Mouse (Mus musculus): Measurements from ENCODE around the gene Rbfox1. TPM values are rescaled to one million over a fixed set of nuclear protein-coding genes. Genes with fewer than 3 reads are reported as not detected.

Rbfox1 gene
- polyA plus RNA-seq, 1 experiment from 2014 or later = 4.6 TPM

GRCm38 (mm10) chr16:6882683-6883430 lies 997.7 kb downstream of the Rbfox1 start:
- DNase-seq (ENCODE audit: low spot score) = no peak
- Histone ChIP-seq H3K36me3 (ENCODE audit: control insufficient read depth, insufficient read depth, low read length) (no peaks in the 10 kb centered on the region), H3K4me2 (ENCODE audit: low read depth, low read length, severe bottlenecking) (no peak overlapping the region), H3K27me3 (ENCODE audit: control insufficient read depth, insufficient read depth, low read length) (no peaks in the 10 kb centered on the region), H3K4me1 (replicated peaks; ENCODE audit: control insufficient read depth, insufficient read depth, low read length) (no peaks in the 10 kb centered on the region; the same call in 1 of the 2 replicates), H3K4me3 (ENCODE audit: low read depth, low read length) (no peak overlapping the region), H3K27ac (ENCODE audit: low read depth, low read length) (no peak overlapping the region), H3K9ac (ENCODE audit: low read length) (peak overlapping the region; percentile 14; the same call in 1 of the 2 replicates), H3K9me3 (ENCODE audit: control insufficient read depth, low read length) (no peaks in the 10 kb centered on the region)
- ATAC-seq (replicated peaks; ENCODE audit: low FRiP score) = no peak
- 32% methylated on average over 12 of the region's 12 CpGs for WGBS

- ATAC-seq (replicated peaks; ENCODE audit: low FRiP score) (no peak), DNase-seq (ENCODE audit: low spot score) (no peak)
- no peaks in the 10 kb centered on the region; the same call in 1 of the 2 replicates for H3K4me1 ChIP-seq (replicated peaks; ENCODE audit: control insufficient read depth, insufficient read depth, low read length)
- WGBS = 79% methylated on average over 1 of the region's 1 CpGs
- H3K36me3 ChIP-seq (ENCODE audit: control insufficient read depth, insufficient read depth, low read length) = no peaks in the 10 kb centered on the region
- H3K4me3 ChIP-seq (ENCODE audit: low read depth, low read length) = no peak overlapping the region
- no peak overlapping the region for H3K9ac ChIP-seq (ENCODE audit: low read length)
- H3K27ac ChIP-seq (ENCODE audit: low read depth, low read length) = no peak overlapping the region
- no peaks in the 10 kb centered on the region for H3K9me3 ChIP-seq (ENCODE audit: control insufficient read depth, low read length)
- H3K27me3 ChIP-seq (ENCODE audit: control insufficient read depth, insufficient read depth, low read length) = no peaks in the 10 kb centered on the region
- H3K4me2 ChIP-seq (ENCODE audit: low read depth, low read length, severe bottlenecking) = no peak overlapping the region
Measured at GRCm38 (mm10) chr16:6883798-6884197, 998.6 kb downstream of the Rbfox1 start.

DNA sequence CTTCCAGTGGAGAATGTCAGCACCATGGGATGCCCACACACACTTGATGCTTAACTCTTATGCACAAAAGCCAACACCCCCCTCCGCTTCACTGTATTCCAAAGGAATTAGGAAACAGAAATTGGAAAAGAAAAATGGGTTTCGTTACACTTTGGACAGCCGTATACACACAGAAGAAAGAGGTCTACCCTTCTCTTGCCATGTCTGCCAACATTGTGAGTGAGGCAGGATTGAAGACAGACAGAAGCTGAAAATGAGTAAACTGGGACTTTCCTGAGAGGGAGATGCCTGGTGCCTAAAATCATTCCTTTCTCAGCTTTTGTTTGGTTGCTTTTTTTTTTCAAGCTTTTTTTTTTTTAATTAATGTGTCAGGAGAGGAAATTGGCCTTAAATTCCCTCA lies 1000.5 kb downstream of the Rbfox1 start:
- H3K27ac ChIP-seq (ENCODE audit: low read depth, low read length) = no peak overlapping the region
- WGBS = 60% methylated on average over 3 of the region's 3 CpGs

GRCm38 (mm10) chr16:6889221-6889620 lies 1004.1 kb downstream of the Rbfox1 start:
- Histone ChIP-seq H3K4me3 (ENCODE audit: low read depth, low read length) (no peak overlapping the region), H3K9ac (ENCODE audit: low read length) (no peak overlapping the region), H3K9me3 (ENCODE audit: control insufficient read depth, low read length) (no peaks in the 10 kb centered on the region), H3K4me1 (replicated peaks; ENCODE audit: control insufficient read depth, insufficient read depth, low read length) (no peaks in the 10 kb centered on the region; the same call in 1 of the 2 replicates), H3K27me3 (ENCODE audit: control insufficient read depth, insufficient read depth, low read length) (no peaks in the 10 kb centered on the region), H3K4me2 (ENCODE audit: low read depth, low read length, severe bottlenecking) (no peak overlapping the region), H3K27ac (ENCODE audit: low read depth, low read length) (no peak overlapping the region), H3K36me3 (ENCODE audit: control insufficient read depth, insufficient read depth, low read length) (no peaks in the 10 kb centered on the region)
- WGBS = 85% methylated on average over 4 of the region's 4 CpGs
- DNase-seq (ENCODE audit: low spot score) (no peak), ATAC-seq (replicated peaks; ENCODE audit: low FRiP score) (no peak)

More for the DNA sequence above, 1000.5 kb downstream of the Rbfox1 start:
- DNase-seq (ENCODE audit: low spot score) (no peak), ATAC-seq (replicated peaks; ENCODE audit: low FRiP score) (no peak)
- H3K4me1 ChIP-seq (replicated peaks; ENCODE audit: control insufficient read depth, insufficient read depth, low read length) = no peaks in the 10 kb centered on the region; the same call in 1 of the 2 replicates
- no peak overlapping the region for H3K9ac ChIP-seq (ENCODE audit: low read length)
- H3K9me3 ChIP-seq (ENCODE audit: control insufficient read depth, low read length) = no peaks in the 10 kb centered on the region
- no peaks in the 10 kb centered on the region for H3K36me3 ChIP-seq (ENCODE audit: control insufficient read depth, insufficient read depth, low read length)
- H3K4me2 ChIP-seq (ENCODE audit: low read depth, low read length, severe bottlenecking) = no peak overlapping the region
- H3K4me3 ChIP-seq (ENCODE audit: low read depth, low read length) = no peak overlapping the region
- no peaks in the 10 kb centered on the region for H3K27me3 ChIP-seq (ENCODE audit: control insufficient read depth, insufficient read depth, low read length)

GRCm38 (mm10) chr16:6897734-6898133 lies 1012.6 kb downstream of the Rbfox1 start:
- H3K4me1 ChIP-seq (replicated peaks; ENCODE audit: control insufficient read depth, insufficient read depth, low read length) = no peaks in the 10 kb centered on the region
- no peaks in the 10 kb centered on the region for H3K36me3 ChIP-seq (ENCODE audit: control insufficient read depth, insufficient read depth, low read length)
- H3K4me2 ChIP-seq (ENCODE audit: low read depth, low read length, severe bottlenecking) = no peak overlapping the region
- 35% methylated on average over 6 of the region's 6 CpGs for WGBS
- DNase-seq (ENCODE audit: low spot score) = no peak
- ATAC-seq (replicated peaks; ENCODE audit: low FRiP score) = 0 out of 2 replicates have a peak, but pooled peaks have one; percentile 39
- H3K27ac ChIP-seq (ENCODE audit: low read depth, low read length) = no peak overlapping the region
- no peak overlapping the region for H3K4me3 ChIP-seq (ENCODE audit: low read depth, low read length)
- H3K27me3 ChIP-seq (ENCODE audit: control insufficient read depth, insufficient read depth, low read length) = no peaks in the 10 kb centered on the region
- H3K9ac ChIP-seq (ENCODE audit: low read length) = no peak overlapping the region
- no peaks in the 10 kb centered on the region for H3K9me3 ChIP-seq (ENCODE audit: control insufficient read depth, low read length)

DNA sequence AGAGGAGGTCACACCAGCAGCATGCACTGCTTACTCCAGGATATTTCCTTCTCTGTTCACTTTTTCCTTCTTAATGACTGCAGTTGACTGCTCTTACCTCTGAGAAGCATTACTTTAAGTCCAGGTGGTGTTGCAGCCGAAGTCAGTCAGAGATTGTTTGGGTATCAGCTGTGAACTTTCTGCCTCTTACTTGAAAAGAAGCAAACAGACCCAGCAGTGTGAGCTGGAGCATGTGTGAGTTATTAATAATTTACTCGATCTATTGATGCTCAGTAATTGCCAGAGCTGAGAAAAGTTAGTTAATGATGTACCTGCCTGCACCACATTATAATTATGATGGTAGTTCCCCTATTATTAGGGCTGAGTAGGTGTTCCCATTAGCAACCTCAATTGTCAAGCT lies 1014.9 kb downstream of the Rbfox1 start:
- Histone ChIP-seq H3K4me2 (ENCODE audit: low read depth, low read length, severe bottlenecking) (no peak overlapping the region), H3K9me3 (ENCODE audit: control insufficient read depth, low read length) (no peaks in the 10 kb centered on the region), H3K27me3 (ENCODE audit: control insufficient read depth, insufficient read depth, low read length) (no peaks in the 10 kb centered on the region), H3K36me3 (ENCODE audit: control insufficient read depth, insufficient read depth, low read length) (no peaks in the 10 kb centered on the region), H3K4me3 (ENCODE audit: low read depth, low read length) (no peak overlapping the region), H3K9ac (ENCODE audit: low read length) (no peak overlapping the region), H3K27ac (ENCODE audit: low read depth, low read length) (no peak overlapping the region), H3K4me1 (replicated peaks; ENCODE audit: control insufficient read depth, insufficient read depth, low read length) (no peaks in the 10 kb centered on the region)
- DNase-seq (ENCODE audit: low spot score) = no peak
- 81% methylated on average over 2 of the region's 2 CpGs for WGBS
- no peak for ATAC-seq (replicated peaks; ENCODE audit: low FRiP score)

DNA sequence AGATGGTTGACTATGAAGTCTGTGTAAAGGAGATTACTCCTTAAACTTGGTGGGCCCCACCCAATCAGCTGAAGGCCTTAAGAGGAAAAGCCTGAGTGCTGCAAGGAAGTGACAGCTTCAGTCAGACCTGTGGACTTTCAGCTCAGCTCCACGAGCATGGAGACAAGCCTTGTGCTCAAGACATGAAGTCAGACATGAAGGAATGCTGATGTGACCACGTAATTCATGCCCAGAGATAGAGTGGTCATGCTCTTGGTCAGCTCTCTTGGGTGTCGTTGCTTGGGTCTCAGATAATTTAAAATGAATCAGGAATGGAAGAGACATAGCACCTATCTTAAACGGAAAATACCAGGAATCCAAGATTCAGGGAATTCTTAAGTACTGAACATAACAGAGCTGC lies 1019.8 kb downstream of the Rbfox1 start:
- Histone ChIP-seq H3K27me3 (ENCODE audit: control insufficient read depth, insufficient read depth, low read length) (no peaks in the 10 kb centered on the region), H3K9ac (ENCODE audit: low read length) (no peak overlapping the region), H3K36me3 (ENCODE audit: control insufficient read depth, insufficient read depth, low read length) (no peaks in the 10 kb centered on the region), H3K9me3 (ENCODE audit: control insufficient read depth, low read length) (no peaks in the 10 kb centered on the region), H3K4me3 (ENCODE audit: low read depth, low read length) (no peak overlapping the region), H3K4me1 (replicated peaks; ENCODE audit: control insufficient read depth, insufficient read depth, low read length) (no peaks in the 10 kb centered on the region), H3K27ac (ENCODE audit: low read depth, low read length) (no peak overlapping the region), H3K4me2 (ENCODE audit: low read depth, low read length, severe bottlenecking) (no peak overlapping the region)
- WGBS = 79% methylated on average over 4 of the region's 4 CpGs
- DNase-seq (ENCODE audit: low spot score) (no peak), ATAC-seq (replicated peaks; ENCODE audit: low FRiP score) (no peak)

DNA sequence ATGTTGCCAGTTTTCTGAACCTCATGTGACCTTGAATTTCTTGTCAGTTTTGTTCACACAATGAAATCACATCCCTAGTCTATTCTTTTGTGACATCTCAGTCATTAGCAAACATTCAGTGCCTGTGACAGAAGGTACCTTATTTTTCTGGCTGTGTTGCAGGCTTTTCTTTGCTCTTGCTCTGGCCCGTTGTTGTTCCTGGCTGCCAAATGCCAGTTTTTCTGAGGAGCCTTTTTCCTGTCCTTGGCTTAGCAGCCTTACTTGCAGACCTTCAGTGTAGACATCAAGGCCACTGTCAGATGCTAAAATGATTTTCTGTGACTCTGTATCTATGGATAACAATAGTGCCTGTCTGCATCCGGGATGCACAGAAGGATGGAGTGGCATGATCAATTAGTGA lies 1020.8 kb downstream of the Rbfox1 start:
- WGBS = 68% methylated on average over 2 of the region's 2 CpGs
- H3K9ac ChIP-seq (ENCODE audit: low read length) = no peak overlapping the region
- H3K4me1 ChIP-seq (replicated peaks; ENCODE audit: control insufficient read depth, insufficient read depth, low read length) = no peaks in the 10 kb centered on the region
- no peaks in the 10 kb centered on the region for H3K27me3 ChIP-seq (ENCODE audit: control insufficient read depth, insufficient read depth, low read length)
- H3K9me3 ChIP-seq (ENCODE audit: control insufficient read depth, low read length) = no peaks in the 10 kb centered on the region
- no peaks in the 10 kb centered on the region for H3K36me3 ChIP-seq (ENCODE audit: control insufficient read depth, insufficient read depth, low read length)
- H3K4me2 ChIP-seq (ENCODE audit: low read depth, low read length, severe bottlenecking) = no peak overlapping the region
- DNase-seq (ENCODE audit: low spot score) (no peak), ATAC-seq (replicated peaks; ENCODE audit: low FRiP score) (no peak)
- H3K4me3 ChIP-seq (ENCODE audit: low read depth, low read length) = no peak overlapping the region
- H3K27ac ChIP-seq (ENCODE audit: low read depth, low read length) = no peak overlapping the region

- no peak overlapping the region for H3K4me2 ChIP-seq (ENCODE audit: low read depth, low read length, severe bottlenecking)
- H3K4me3 ChIP-seq (ENCODE audit: low read depth, low read length) = no peak overlapping the region
- H3K9me3 ChIP-seq (ENCODE audit: control insufficient read depth, low read length) = no peaks in the 10 kb centered on the region
- no peaks in the 10 kb centered on the region for H3K27me3 ChIP-seq (ENCODE audit: control insufficient read depth, insufficient read depth, low read length)
- no peak for DNase-seq (ENCODE audit: low spot score)
- no peak overlapping the region for H3K27ac ChIP-seq (ENCODE audit: low read depth, low read length)
- ATAC-seq (replicated peaks; ENCODE audit: low FRiP score) = no peak
- H3K36me3 ChIP-seq (ENCODE audit: control insufficient read depth, insufficient read depth, low read length) = no peaks in the 10 kb centered on the region
- no peak overlapping the region for H3K9ac ChIP-seq (ENCODE audit: low read length)
- 80% methylated on average over 6 of the region's 6 CpGs for WGBS
- no peaks in the 10 kb centered on the region for H3K4me1 ChIP-seq (replicated peaks; ENCODE audit: control insufficient read depth, insufficient read depth, low read length)
Measured at GRCm38 (mm10) chr16:6907550-6907949, 1022.4 kb downstream of the Rbfox1 start.

Data from forebrain, embryonic 11.5 days (tissue).